Mouse (Mus musculus): ENCODE data around the gene Rilp. TPM values are rescaled to one million over a fixed set of nuclear protein-coding genes. Genes with fewer than 3 reads are reported as not detected.
"Not testable (repeated sequence)": the region's sequence is repeated elsewhere in the genome, so short reads cannot be mapped to it uniquely, and the experiment has no call there.

The Rilp gene
- total RNA-seq, 2 experiments from 2014 or later = not detected

- ATAC-seq (replicated peaks; ENCODE audit: poor library complexity) = no peak
Measured at GRCm38 (mm10) chr11:75552906-75553482, 43.1 kb downstream of the Rilp start.

- ATAC-seq (replicated peaks; ENCODE audit: poor library complexity) = not testable (repeated sequence)
Measured at GRCm38 (mm10) chr11:75556006-75556405, 46.1 kb downstream of the Rilp start.

DNA sequence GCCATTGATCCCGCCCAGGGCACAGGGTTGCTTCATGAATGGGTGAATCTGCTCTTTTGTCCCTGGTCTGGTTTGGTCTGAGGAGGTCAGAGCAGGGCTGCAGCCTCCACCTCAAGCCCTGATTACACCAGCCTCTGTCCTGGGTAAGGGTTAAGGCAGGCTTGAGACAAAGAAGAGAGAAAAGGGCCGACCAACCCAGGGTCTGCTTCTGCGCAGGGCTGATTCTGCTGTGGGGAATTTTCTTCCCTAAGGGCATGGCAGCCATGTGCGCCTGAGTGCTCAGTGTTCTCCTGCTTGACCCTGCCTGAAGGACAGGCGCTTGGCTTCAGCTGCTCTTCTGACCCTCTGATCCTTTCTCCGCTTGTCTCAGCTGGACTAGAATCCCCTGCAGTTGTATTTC lies 47.2 kb downstream of the Rilp start:
- ATAC-seq (replicated peaks; ENCODE audit: poor library complexity) = no peak

GRCm38 (mm10) chr11:75558101-75558500 lies 48.2 kb downstream of the Rilp start:
- ATAC-seq (replicated peaks; ENCODE audit: poor library complexity) = no peak

- ATAC-seq (replicated peaks; ENCODE audit: poor library complexity) = peak; percentile 34; the same call in 1 of the 2 replicates
Measured at GRCm38 (mm10) chr11:75559870-75560504, 50.1 kb downstream of the Rilp start.

- ATAC-seq (replicated peaks; ENCODE audit: poor library complexity) = no peak
Measured at GRCm38 (mm10) chr11:75560530-75561409, 50.9 kb downstream of the Rilp start.

DNA sequence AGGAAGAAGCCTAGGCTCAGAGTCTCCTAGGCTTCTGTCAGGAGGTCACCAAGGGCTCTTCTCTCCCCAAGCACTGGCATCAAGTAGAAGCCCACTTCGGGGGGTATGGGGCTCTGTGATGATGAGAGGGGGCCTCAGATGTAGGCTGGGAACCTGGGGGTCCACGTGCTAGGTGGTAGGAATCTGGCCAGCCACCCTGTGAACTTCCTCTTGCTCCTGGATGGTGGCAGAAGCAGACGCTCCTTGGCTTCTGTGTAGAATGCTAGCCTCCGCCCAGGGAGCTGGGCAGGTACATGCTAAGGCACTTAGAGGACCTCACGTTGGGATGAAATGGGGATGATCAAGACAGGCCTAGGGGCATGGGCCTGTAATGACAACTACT lies 51.5 kb downstream of the Rilp start:
- ATAC-seq (replicated peaks; ENCODE audit: poor library complexity) = no peak

Other genes with a start within 250 kb of the Rilp start
- 50.1 and 53.0 TPM in 2 replicates for gene Rpa1, start 161.8 kb upstream of the Rilp start, total RNA-seq (2015)
- gene Rpa1, start 161.8 kb upstream of the Rilp start, total RNA-seq (2017) = 176 and 178 TPM in 2 replicates
- gene Smyd4, start 161.7 kb upstream of the Rilp start, total RNA-seq (2015) = 2.2 and 5.1 TPM in 2 replicates
- gene Smyd4, start 161.7 kb upstream of the Rilp start, total RNA-seq (2017) = 13.9 and 21.9 TPM in 2 replicates
- gene Serpinf1, start 87.4 kb upstream of the Rilp start, total RNA-seq (2015) = 99.9 and 117 TPM in 2 replicates
- 70.7 and 92.3 TPM in 2 replicates for gene Serpinf1, start 87.4 kb upstream of the Rilp start, total RNA-seq (2017)
- gene Serpinf2, start 70.5 kb upstream of the Rilp start, total RNA-seq (2015) = 0.20 TPM in 1 of 2 replicates, not detected in the other
- not detected in 2 replicates for gene Serpinf2, start 70.5 kb upstream of the Rilp start, total RNA-seq (2017)
- gene Wdr81, start 55.4 kb upstream of the Rilp start, total RNA-seq (2015) = 7.1 and 8.0 TPM in 2 replicates
- gene Wdr81, start 55.4 kb upstream of the Rilp start, total RNA-seq (2017) = 5.7 and 8.0 TPM in 2 replicates
- gene Tlcd2, start 48.4 kb upstream of the Rilp start, total RNA-seq (2015) = 16.3 and 16.5 TPM in 2 replicates
- gene Tlcd2, start 48.4 kb upstream of the Rilp start, total RNA-seq (2017) = 17.9 and 28.3 TPM in 2 replicates
- 147 and 148 TPM in 2 replicates for gene Prpf8, start 23.3 kb upstream of the Rilp start, total RNA-seq (2015)
- 93.5 and 107 TPM in 2 replicates for gene Prpf8, start 23.3 kb upstream of the Rilp start, total RNA-seq (2017)
- gene Scarf1, start 3.4 kb downstream of the Rilp start, total RNA-seq (2015) = 1.7 and 3.0 TPM in 2 replicates
- 2.4 and 3.7 TPM in 2 replicates for gene Scarf1, start 3.4 kb downstream of the Rilp start, total RNA-seq (2017)
- 8.6 and 12.2 TPM in 2 replicates for gene Slc43a2, start 21.6 kb downstream of the Rilp start, total RNA-seq (2015)
- gene Slc43a2, start 21.6 kb downstream of the Rilp start, total RNA-seq (2017) = 8.9 and 9.9 TPM in 2 replicates
- gene Pitpna, start 78.0 kb downstream of the Rilp start, total RNA-seq (2015) = 166 and 176 TPM in 2 replicates
- 70.3 and 82.4 TPM in 2 replicates for gene Pitpna, start 78.0 kb downstream of the Rilp start, total RNA-seq (2017)
- gene Inpp5k, start 120.9 kb downstream of the Rilp start, total RNA-seq (2015) = 38.1 and 43.0 TPM in 2 replicates
- 21.9 and 23.7 TPM in 2 replicates for gene Inpp5k, start 120.9 kb downstream of the Rilp start, total RNA-seq (2017)
- gene Myo1c, start 140.4 kb downstream of the Rilp start, total RNA-seq (2015) = 11.4 and 12.2 TPM in 2 replicates
- gene Myo1c, start 140.4 kb downstream of the Rilp start, total RNA-seq (2017) = 9.0 and 15.4 TPM in 2 replicates
- gene Crk, start 169.2 kb downstream of the Rilp start, total RNA-seq (2015) = 32.0 and 32.6 TPM in 2 replicates
- 28.4 and 40.0 TPM in 2 replicates for gene Crk, start 169.2 kb downstream of the Rilp start, total RNA-seq (2017)
- gene Ywhae, start 222.8 kb downstream of the Rilp start, total RNA-seq (2015) = 610 and 625 TPM in 2 replicates
- 325 and 442 TPM in 2 replicates for gene Ywhae, start 222.8 kb downstream of the Rilp start, total RNA-seq (2017)